Mouse (Mus musculus): ENCODE data around the gene Hivep2. TPM values are rescaled to one million over a fixed set of nuclear protein-coding genes. Genes with fewer than 3 reads are reported as not detected.
A peak's percentile ranks its signal among the peaks of the same experiment; 100 is the strongest.

Gene Hivep2
- polyA plus RNA-seq, 1 experiment: 6.3 TPM

DNA sequence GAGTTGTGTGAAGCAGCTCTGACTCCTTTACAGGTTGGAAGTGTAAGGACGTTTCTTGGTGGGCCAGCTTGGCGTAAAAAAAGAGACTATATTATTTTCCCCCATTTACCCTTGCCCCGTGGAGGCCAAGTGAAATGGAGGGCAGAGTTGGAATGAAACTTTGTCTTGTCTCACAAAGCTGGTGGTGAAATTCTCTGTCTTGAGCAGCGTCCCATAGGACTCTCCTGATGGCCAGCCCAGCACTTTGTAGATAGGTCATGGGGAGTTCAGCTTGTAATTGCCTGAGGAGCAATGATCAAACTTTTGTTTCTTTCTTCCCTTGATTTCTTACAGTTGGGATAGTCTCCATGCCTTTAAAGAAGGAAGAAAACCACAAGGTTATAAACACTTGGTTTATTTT, 10.0 kb downstream of the Hivep2 start:
- 79% methylated on average over 4 of the region's 4 CpGs for WGBS
- H3K4me3 ChIP-seq (replicated peaks; ENCODE audit: control insufficient read depth, low read depth, low read length): no peak overlapping the region
- no peak overlapping the region for H3K27ac ChIP-seq (ENCODE audit: control insufficient read depth, insufficient read depth, low read depth, low read length, poor library complexity)
- TF ChIP-seq POLR2A (IDR thresholded peaks at IDR 0.05; ENCODE audit: borderline replicate concordance, control insufficient read depth, low read depth, low read length) (no peak), CTCF (IDR thresholded peaks at IDR 0.05; ENCODE audit: control insufficient read depth, insufficient read depth, low read length) (no peak)
- no peaks in the 10 kb centered on the region; the same call in 1 of the 2 replicates for H3K4me1 ChIP-seq (ENCODE audit: control insufficient read depth, insufficient read depth, low read length)

DNA sequence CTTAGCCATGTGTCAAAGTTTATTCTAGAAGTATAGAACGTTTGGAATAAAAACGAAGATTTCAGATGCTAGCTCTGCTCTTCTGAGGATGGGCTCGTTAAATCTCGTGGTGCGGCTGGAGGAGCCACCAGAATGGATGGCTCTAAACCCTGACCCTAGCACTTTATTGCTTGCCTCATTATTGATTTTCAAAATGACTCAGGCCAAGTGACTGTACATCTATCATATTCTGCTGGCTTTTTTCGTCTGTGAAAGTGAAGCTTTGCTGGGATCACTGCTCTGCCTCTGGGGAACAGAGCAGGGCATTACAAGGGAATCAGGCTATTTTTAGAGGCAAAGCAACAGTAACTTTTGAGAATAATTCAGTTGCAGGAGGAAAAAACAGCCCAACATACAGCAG, 10.4 kb downstream of the Hivep2 start:
- no peak overlapping the region for H3K4me3 ChIP-seq (replicated peaks; ENCODE audit: control insufficient read depth, low read depth, low read length)
- 82% methylated on average over 6 of the region's 6 CpGs for WGBS
- TF ChIP-seq POLR2A (IDR thresholded peaks at IDR 0.05; ENCODE audit: borderline replicate concordance, control insufficient read depth, low read depth, low read length) (no peak), CTCF (IDR thresholded peaks at IDR 0.05; ENCODE audit: control insufficient read depth, insufficient read depth, low read length) (no peak)
- no peak overlapping the region for H3K27ac ChIP-seq (ENCODE audit: control insufficient read depth, insufficient read depth, low read depth, low read length, poor library complexity)
- no peaks in the 10 kb centered on the region; the same call in 1 of the 2 replicates for H3K4me1 ChIP-seq (ENCODE audit: control insufficient read depth, insufficient read depth, low read length)

DNA sequence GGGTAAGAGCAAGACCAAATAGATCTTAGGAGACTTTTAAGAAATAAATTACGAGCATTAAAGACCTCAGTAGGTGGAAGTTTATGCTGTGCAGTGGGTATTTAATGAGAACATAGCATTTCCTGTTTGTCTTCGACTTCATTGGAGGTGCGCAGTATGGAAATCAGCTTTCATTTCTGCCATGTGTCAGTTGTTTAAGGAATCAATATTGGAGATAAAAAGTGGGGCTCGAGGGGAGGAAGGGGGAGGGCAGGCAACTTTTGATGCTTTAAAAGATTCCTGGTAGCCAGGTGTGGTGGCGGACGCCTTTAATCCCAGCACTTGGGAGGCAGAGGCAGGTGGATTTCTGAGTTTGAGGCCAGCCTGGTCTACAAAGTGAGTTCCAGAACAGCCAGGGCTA, 16.4 kb downstream of the Hivep2 start:
- peak overlapping the region; percentile 81; the same call in 1 of the 2 replicates for H3K27ac ChIP-seq (ENCODE audit: control insufficient read depth, insufficient read depth, low read depth, low read length, poor library complexity)
- H3K4me1 ChIP-seq (ENCODE audit: control insufficient read depth, insufficient read depth, low read length): peaks cover 2% of the 10 kb centered on the region
- no peak overlapping the region for H3K4me3 ChIP-seq (replicated peaks; ENCODE audit: control insufficient read depth, low read depth, low read length)
- TF ChIP-seq POLR2A (IDR thresholded peaks at IDR 0.05; ENCODE audit: borderline replicate concordance, control insufficient read depth, low read depth, low read length): no peak
- TF ChIP-seq CTCF (IDR thresholded peaks at IDR 0.05; ENCODE audit: control insufficient read depth, insufficient read depth, low read length): no peak
- WGBS: 50% methylated on average over 6 of the region's 6 CpGs

DNA sequence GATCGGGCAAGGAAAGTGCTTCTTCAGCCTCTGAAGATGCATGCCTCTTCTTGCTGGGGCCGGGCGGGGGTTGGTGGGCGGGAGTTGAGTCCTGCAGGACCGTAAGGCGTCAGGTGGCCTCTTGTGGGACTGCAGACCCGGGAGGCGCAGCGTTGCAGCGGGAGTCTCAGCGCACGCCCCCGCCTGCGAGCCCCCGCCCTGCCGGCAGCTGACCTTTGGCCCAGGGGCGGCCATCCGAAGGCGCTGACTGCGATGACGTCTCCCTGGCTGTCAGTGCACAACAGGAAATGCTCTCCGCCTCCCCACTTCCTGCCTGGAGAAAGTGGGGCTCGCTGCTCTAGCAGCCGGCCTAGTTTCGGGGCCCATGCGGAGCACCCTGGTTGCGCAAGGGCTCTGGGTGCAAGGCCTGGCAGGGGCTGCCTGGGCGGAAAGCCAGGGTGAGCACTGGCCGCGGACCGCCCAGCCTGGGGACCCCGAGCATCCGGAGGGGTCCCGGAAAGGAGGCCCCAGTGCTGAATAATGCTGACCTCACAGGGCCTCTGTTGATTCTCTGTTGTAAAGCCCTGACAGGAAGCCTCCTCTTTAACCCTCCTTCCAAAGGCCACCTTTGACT, 17.0 kb downstream of the Hivep2 start:
- Histone ChIP-seq H3K4me3 (replicated peaks; ENCODE audit: control insufficient read depth, low read depth, low read length) (peak overlapping the region; percentile 61), H3K4me1 (ENCODE audit: control insufficient read depth, insufficient read depth, low read length) (peaks cover 3% of the 10 kb centered on the region), H3K27ac (ENCODE audit: control insufficient read depth, insufficient read depth, low read depth, low read length, poor library complexity) (peak overlapping the region; percentile 81)
- under 1% methylated on average over 34 of the region's 34 CpGs for WGBS
- peak; percentile 71; the same call in 1 of the 2 replicates for TF ChIP-seq POLR2A (IDR thresholded peaks at IDR 0.05; ENCODE audit: borderline replicate concordance, control insufficient read depth, low read depth, low read length)
- TF ChIP-seq CTCF (IDR thresholded peaks at IDR 0.05; ENCODE audit: control insufficient read depth, insufficient read depth, low read length): no peak

DNA sequence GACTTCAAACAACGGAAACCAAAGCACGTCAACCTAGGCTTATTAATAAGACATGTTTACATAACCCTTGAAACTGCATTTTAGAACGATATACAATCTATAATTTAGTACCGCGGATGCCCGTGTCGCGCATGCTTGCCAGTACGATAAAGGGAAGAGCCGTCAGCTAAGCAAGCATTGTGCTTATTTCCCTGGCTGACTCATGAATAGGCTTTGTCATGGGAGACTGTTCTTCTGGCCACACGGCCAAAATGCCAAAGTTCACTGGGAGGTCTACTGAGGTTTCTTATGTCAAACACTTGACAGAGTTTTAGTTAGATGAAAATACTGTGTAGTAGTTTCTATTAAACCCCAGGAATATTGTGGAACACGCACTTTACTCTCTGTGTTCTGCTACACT, 17.8 kb downstream of the Hivep2 start:
- TF ChIP-seq CTCF (IDR thresholded peaks at IDR 0.05; ENCODE audit: control insufficient read depth, insufficient read depth, low read length) (no peak), POLR2A (IDR thresholded peaks at IDR 0.05; ENCODE audit: borderline replicate concordance, control insufficient read depth, low read depth, low read length) (no peak)
- 12% methylated on average over 12 of the region's 12 CpGs for WGBS
- Histone ChIP-seq H3K4me3 (replicated peaks; ENCODE audit: control insufficient read depth, low read depth, low read length) (no peak overlapping the region), H3K27ac (ENCODE audit: control insufficient read depth, insufficient read depth, low read depth, low read length, poor library complexity) (no peak overlapping the region), H3K4me1 (ENCODE audit: control insufficient read depth, insufficient read depth, low read length) (peaks cover 6% of the 10 kb centered on the region)

DNA sequence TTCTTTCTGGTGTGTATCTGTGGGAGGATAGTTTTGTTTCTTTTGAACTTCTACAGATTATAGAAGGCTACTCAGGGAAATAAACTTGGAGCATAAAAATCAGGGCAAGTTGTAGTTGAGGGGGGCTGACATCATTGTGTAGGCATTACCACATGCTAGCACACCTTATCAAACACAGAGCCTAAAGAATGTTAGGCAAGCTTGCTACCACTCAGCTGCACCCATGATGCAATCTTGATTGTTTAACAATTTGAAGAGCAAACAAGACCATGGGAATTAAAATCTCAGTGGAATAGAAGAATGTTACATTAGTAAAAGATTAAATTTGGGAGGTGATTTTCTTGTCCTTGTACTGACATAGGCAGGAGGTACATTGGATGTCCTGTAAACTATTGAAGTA, 18.4 kb downstream of the Hivep2 start:
- H3K4me3 ChIP-seq (replicated peaks; ENCODE audit: control insufficient read depth, low read depth, low read length): no peak overlapping the region
- H3K27ac ChIP-seq (ENCODE audit: control insufficient read depth, insufficient read depth, low read depth, low read length, poor library complexity): no peak overlapping the region
- peaks cover 6% of the 10 kb centered on the region for H3K4me1 ChIP-seq (ENCODE audit: control insufficient read depth, insufficient read depth, low read length)
- TF ChIP-seq POLR2A (IDR thresholded peaks at IDR 0.05; ENCODE audit: borderline replicate concordance, control insufficient read depth, low read depth, low read length) (no peak), CTCF (IDR thresholded peaks at IDR 0.05; ENCODE audit: control insufficient read depth, insufficient read depth, low read length) (no peak)

DNA sequence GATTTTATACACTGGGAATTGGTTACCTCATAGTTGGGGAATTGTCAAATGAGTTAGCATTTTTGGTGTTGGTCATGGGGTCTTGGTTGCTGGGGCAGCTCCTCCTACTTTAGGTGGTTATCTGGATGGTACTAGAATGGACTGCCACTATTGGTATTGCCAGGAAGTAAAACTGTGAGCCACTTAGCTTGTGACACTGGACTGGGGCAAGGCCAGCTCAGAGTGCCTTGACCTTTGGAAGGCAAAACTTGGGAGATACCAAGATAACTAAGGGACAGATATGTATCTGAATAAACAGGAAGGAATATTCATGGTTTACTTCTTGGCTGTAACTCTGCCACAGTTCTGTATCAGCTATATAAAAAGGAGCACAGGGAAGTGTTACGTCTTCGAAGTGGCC, 20.7 kb downstream of the Hivep2 start:
- no peak overlapping the region for H3K27ac ChIP-seq (ENCODE audit: control insufficient read depth, insufficient read depth, low read depth, low read length, poor library complexity)
- peaks cover 6% of the 10 kb centered on the region for H3K4me1 ChIP-seq (ENCODE audit: control insufficient read depth, insufficient read depth, low read length)
- 86% methylated on average over 2 of the region's 2 CpGs for WGBS
- TF ChIP-seq CTCF (IDR thresholded peaks at IDR 0.05; ENCODE audit: control insufficient read depth, insufficient read depth, low read length) (no peak), POLR2A (IDR thresholded peaks at IDR 0.05; ENCODE audit: borderline replicate concordance, control insufficient read depth, low read depth, low read length) (no peak)
- no peak overlapping the region for H3K4me3 ChIP-seq (replicated peaks; ENCODE audit: control insufficient read depth, low read depth, low read length)

DNA sequence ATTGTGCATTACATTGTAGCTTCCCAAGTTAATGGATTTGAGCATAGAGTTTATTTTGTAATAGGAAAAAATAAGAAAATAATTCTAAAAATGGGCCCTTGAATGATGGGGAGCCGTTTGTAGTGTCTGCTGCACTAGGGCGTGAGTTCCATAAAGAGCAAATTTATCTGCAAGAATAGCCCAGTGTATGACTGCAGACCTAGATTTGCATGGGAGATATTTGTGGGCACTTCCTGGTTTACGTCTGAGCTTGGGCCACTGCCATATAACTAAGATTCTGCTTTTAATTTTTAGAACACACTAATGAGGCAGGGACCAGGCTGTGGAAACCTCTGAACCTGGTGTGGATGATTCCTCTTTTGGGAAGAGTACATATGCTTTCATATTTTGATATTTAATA, 21.5 kb downstream of the Hivep2 start:
- Histone ChIP-seq H3K27ac (ENCODE audit: control insufficient read depth, insufficient read depth, low read depth, low read length, poor library complexity) (no peak overlapping the region), H3K4me3 (replicated peaks; ENCODE audit: control insufficient read depth, low read depth, low read length) (no peak overlapping the region), H3K4me1 (ENCODE audit: control insufficient read depth, insufficient read depth, low read length) (peaks cover 6% of the 10 kb centered on the region)
- TF ChIP-seq POLR2A (IDR thresholded peaks at IDR 0.05; ENCODE audit: borderline replicate concordance, control insufficient read depth, low read depth, low read length) (no peak), CTCF (IDR thresholded peaks at IDR 0.05; ENCODE audit: control insufficient read depth, insufficient read depth, low read length) (no peak)
- WGBS: 27% methylated on average over 3 of the region's 3 CpGs

DNA sequence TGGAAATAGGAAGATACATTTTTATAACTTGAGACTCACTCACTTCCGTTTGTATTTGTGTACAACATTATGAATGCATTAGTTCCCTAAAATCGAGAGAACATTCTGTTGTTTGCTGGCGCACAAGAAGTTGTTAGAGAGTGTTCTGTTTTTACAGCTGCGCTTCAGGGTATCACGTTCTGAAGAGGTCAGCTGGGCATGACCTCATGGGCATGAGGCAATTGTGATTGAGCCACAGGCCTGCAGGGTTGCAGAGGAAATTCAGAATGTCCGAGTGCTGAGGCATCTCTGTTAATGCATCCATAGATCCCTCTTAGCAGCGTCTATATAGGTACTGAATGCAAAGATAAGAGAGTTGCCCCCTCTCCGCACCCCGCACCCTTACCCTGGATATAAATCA, 22.4 kb downstream of the Hivep2 start:
- Histone ChIP-seq H3K4me3 (replicated peaks; ENCODE audit: control insufficient read depth, low read depth, low read length) (no peak overlapping the region), H3K27ac (ENCODE audit: control insufficient read depth, insufficient read depth, low read depth, low read length, poor library complexity) (no peak overlapping the region), H3K4me1 (ENCODE audit: control insufficient read depth, insufficient read depth, low read length) (peaks cover 6% of the 10 kb centered on the region)
- TF ChIP-seq CTCF (IDR thresholded peaks at IDR 0.05; ENCODE audit: control insufficient read depth, insufficient read depth, low read length) (no peak), POLR2A (IDR thresholded peaks at IDR 0.05; ENCODE audit: borderline replicate concordance, control insufficient read depth, low read depth, low read length) (no peak)
- 48% methylated on average over 9 of the region's 9 CpGs for WGBS
